Mouse (Mus musculus) C2C12 (cell line): ENCODE measurements around the gene Ift122.

Source experiments
- CTCF ChIP-seq: IDR thresholded peaks from one replicate; pipeline ENCODE4 v1.5.1; 2011; ENCODE audit not compliant: control insufficient read depth, insufficient read depth, insufficient read length
- FOSL1 ChIP-seq: IDR thresholded peaks from one replicate; pipeline ENCODE4 v1.8.0; 2011; ENCODE audit warnings: mild to moderate bottlenecking, low read length; ENCODE audit not compliant: poor library complexity, insufficient read depth, severe bottlenecking
- MYOG ChIP-seq: IDR thresholded peaks from one replicate; pipeline ENCODE4 v1.6.1; 2011; ENCODE audit not compliant: control insufficient read depth, insufficient read length; ENCODE audit errors: extremely low read depth

DNA sequence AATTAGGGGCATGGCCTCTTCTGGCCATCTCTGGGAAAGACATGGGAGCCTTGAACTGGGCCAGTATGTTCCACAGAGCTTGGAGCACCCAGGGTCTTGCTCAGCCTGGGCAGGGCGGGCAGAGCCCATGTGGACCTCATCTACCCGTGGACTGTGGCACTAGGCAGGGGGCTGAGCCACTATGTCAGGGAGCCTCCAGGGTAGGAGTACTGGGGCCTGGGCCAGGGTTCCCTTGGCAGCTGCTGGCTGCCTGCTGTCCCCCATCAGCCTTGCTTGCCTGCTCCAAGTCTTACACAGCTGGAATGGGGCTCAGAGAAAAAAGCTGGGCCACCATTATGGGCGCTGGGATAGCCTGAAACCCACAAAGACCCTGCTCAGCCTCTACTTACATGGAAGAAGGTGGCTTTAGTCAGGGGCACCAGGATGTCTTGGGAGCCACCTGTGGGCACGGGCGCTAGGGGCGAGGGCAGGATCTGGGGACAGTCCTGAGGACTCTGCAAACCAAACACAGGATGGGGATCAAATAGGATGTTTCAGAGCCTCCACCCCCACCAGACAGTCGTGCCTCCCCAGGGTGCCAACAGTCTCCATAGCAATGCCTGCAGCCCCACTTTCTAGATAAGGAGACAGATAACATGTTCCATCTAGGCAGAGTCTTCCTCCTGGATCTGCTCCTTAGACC lies 119.0 kb downstream of the Ift122 start:
- TF ChIP-seq MYOG (no peak), CTCF (no peak), FOSL1 (no peak)
